Mouse (Mus musculus) spleen, postnatal 36 days (tissue): Measurements from ENCODE around the gene Prr7.
A peak's percentile ranks its signal among the peaks of the same experiment; 100 is the strongest.

ENCODE experiments used
- DNase-seq, 2 experiments: peaks; one replicate each; pipeline ENCODE4 v3.0.0; 2022; ENCODE audit warnings: low spot score in 2 of 2, mixed read lengths in 1 of 2

Gene Prr7

DNA sequence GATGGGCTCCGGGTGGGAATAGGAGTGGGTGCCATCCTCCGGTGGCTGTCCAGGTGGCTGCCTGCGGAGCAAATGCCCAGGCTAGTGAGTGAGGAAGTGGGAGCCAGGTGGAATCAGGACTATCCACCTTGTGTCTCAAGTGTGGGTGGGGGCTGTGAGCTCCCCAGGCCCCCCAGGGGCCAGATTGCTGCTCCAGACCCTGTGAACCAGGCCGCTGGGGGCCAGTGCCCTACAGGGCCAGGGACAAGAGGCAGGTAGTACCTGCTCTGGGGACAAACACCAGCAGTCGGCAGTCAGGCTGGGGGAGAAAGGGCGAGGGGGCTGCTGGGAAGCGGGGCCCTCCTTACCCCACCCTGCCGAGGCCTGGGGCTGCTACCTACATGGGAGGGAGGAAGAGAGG, 12.2 kb downstream of the Prr7 start:
- DNase-seq = no peak

DNA sequence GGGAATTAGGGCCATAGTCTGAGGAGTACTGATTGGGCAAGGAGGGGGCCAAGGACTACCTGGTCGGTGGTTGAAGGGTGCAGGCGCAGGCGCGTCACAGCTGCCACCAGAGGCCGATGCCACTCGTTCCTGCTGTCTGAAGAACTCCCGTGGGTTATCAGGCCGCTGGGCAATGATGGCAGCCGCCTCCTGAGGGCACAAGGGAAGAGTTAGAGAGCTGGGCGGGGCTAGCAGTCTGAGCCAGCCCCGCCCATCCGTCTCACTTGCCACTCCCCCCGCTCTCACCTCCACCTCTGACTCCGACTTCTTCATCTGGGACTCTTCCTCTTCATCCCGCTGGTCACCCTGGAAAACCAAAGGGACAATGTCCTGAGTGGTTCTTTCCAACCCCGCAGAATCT, 13.4 kb downstream of the Prr7 start:
- no peak for DNase-seq

- DNase-seq = no peak
Measured at GRCm38 (mm10) chr13:55478036-55478435, 14.0 kb downstream of the Prr7 start.

DNA sequence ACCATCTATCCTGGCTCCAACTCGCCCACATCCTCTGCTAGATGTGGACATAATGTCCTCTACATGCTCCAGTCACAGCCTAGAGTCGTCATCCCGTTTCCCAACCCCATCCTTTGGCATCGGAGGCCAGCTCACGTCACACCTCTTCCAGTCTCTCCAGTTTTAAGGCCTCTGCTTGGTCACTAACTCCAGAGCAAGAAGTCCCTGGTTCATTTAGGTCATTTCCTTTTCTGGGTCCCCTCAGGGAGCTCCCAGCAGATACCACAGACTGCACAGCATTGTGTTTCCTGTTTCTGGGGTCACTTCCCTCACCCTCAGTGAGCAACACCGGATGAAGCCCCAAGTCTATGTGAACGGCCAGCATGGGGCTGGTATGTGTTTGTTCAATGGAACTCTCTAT, 14.9 kb downstream of the Prr7 start:
- peak; percentile 65 to 66 for DNase-seq

GRCm38 (mm10) chr13:55479929-55480328, 15.9 kb downstream of the Prr7 start:
- DNase-seq = no peak

- DNase-seq = no peak
Measured at GRCm38 (mm10) chr13:55482542-55482941, 18.5 kb downstream of the Prr7 start.

DNA sequence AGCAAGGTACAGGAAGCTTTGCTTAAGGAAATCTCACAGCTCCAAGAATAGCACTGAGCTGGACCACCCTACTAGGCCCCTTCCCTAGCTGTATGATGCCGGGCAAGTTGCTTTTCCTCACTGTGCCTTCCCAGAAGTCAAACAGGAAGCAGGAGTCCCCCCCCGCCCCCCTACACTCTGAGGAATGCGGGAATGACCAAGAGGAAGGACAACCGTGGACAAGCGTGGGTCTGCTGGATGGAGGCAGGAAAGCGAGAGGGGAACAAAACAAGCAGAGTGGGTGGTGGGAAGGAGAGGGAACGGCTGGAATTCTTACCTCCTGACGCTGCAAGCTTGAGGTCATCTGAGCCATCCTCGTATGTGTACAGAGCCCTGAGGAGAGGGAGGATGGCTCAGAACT, 19.0 kb downstream of the Prr7 start:
- no peak for DNase-seq

DNA sequence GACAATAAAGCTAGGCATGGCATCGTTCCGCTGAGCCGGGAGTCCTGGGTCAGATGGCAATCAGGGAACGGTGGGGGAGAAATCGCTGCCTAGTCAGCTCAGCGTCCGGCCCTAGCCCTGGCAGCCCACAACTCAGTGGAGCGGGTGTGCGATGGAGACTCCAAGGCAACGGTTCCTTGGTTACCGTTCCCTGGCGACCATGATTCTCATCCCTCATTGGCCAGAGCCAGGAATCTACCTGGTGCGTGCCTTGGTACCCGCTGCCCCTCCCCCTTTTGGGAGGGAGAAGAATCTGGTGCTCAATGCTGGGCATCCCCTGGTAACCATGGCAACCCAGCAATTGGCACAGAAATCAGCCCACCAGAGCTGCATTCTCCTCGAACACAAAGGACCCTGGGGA, 19.5 kb downstream of the Prr7 start:
- DNase-seq = no peak

- DNase-seq = no peak
Measured at GRCm38 (mm10) chr13:55484520-55485088, 20.5 kb downstream of the Prr7 start.

- DNase-seq = no peak
Measured at GRCm38 (mm10) chr13:55486029-55486794, 22.1 kb downstream of the Prr7 start.

- DNase-seq = no peak
Measured at GRCm38 (mm10) chr13:55486916-55487577, 23.0 kb downstream of the Prr7 start.

- DNase-seq = no peak
Measured at GRCm38 (mm10) chr13:55487578-55488498, 23.8 kb downstream of the Prr7 start, which contains the start of gene Dbn1. Gene Dbn1 (minus strand): TSS chr13:55488111.

- no peak for DNase-seq
Measured at GRCm38 (mm10) chr13:55494257-55494656, 30.2 kb downstream of the Prr7 start.

DNA sequence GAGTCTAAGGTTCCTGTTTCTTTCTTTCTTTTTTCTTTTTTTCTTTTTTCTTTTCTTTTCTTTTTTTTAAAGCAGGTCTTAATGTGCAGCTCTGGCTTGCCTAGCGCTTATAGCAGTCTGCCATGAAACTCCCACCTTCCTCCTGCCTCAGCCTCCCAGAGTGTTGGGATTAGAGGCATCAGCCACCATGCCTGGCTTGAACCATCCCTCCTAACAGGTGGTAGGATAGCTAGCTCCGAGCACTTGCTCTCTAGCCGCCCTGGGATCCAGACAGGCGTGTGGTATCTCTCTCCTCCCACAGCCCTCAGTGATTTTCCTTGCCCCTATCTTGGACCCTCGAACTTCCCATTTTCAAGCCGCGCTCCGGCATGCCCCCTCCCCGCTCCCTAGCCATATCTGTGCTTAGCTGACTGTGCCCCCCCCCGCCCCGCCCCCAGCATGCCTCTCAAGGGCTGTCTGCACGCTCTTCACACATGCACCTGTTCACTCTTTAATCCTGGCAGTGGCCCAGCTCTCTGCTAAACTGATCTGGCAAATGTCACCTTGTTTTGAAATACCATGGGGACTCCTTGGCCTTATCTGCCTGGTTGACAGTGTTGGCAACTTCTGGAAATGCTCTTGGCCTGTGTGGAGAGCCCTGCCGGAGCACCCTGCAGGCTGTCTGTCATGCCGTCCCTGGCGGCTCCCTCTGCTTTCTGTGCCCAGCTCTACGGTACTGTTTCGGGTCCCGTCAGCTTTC, 31.0 kb downstream of the Prr7 start:
- DNase-seq = no peak

DNA sequence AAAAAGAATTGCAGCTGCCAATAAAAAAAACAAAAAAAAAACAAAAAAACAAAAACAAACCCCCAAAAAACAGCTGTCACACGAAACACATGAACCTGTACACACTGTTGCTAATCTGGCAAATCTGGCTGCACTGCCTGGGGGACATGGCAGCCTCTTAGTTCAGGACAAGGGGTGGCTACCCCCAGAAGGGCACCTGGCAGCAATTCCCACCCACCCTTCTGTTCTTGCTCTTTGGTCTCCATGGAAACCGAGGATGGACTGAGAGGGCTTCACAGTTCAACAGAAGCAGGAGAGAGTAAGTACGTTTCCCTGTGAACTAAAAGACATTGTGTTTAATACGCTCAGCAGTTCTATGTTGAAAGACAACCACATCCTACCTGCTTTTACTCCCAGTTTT, 31.6 kb downstream of the Prr7 start:
- DNase-seq = no peak

- no peak for DNase-seq
Measured at GRCm38 (mm10) chr13:55496661-55497060, 32.6 kb downstream of the Prr7 start.

DNA sequence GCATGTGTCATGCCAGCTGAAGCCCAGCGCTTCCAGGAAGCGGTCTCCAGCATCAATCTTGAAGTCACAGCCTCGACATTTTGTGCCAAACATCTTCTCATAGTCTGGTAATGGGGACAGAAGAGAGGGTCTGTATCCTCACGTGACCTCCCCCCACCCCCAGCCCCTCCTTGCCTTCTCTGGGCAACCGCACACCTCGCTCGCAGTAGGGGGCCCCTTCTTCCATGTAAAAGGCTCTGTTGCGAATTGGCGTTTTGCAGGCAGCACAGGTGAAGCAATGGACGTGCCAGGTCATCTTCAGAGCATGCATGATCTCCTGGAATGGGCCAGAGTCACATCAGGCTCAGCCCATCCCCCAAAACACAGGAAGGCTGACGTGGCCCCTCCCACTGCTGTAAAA, 34.8 kb downstream of the Prr7 start:
- no peak for DNase-seq

DNA sequence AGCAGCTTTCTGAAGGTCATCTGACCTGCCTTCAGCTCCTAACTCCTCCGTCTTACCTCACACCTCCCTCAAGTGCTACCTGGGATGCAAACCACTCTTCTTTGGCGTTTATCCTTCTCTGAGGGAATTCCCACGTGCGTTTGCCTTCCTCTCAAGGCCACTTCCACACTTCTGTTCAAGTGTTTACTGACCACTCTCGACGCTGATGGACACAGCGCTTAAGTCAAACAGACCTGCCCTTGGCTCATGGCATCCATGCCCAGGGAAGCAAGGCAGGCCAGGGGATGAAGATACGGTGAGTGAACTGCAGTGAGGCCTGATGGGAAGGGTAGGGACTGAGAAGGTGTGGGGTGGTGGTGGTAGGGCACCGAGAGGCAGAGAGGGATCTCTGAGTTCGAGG, 36.5 kb downstream of the Prr7 start:
- DNase-seq = no peak

- no peak for DNase-seq
Measured at GRCm38 (mm10) chr13:55502405-55502804, 38.3 kb downstream of the Prr7 start.

DNA sequence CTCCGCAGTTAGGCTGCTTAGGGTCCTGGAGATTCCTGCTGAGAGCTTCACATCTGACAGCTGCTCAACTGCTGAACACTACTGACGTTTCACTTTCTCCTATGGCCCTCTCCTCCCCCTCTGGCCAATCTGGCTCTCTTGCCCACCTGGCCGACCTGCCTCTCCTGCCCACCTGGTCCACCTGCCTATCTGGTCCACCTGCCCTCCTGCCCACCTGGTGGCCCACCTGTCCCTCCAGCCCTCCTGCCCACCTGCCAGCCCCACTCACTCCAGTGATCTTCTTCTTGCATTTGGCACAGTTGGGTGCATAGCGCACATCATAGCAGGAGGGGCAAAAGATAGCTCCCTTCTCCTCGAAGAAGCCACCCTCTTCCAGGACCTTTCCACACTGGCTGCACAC, 40.3 kb downstream of the Prr7 start:
- DNase-seq = no peak

GRCm38 (mm10) chr13:55505810-55506209, 41.7 kb downstream of the Prr7 start:
- DNase-seq = no peak
